Mouse (Mus musculus): Measurements from ENCODE around the gene Shisa6. TPM values are rescaled to one million over a fixed set of nuclear protein-coding genes. Genes with fewer than 3 reads are reported as not detected.

Gene Shisa6
- total RNA-seq, 1 experiment from 2014 or later: not detected

DNA sequence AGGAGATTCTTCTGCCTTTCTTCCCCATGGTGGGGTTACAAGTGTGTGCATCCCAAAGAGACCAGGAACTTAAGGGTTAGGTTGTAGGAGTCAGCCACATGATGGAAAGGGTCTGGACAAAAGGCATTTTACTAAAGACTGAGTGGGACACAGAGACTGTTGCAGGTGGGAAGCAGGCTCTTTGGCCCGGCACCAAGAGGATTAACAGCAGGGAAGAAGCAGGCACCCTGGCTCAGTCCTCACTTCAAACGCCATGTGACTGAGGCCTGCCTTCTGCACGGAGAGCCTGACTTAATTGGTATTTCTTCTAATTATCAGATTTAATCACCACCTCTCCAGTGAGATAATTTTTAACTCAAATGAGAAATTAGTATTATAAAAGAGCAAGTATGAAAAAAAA is 258.7 kb downstream of the Shisa6 start:
- ATAC-seq (replicated peaks; ENCODE audit: insufficient number of reproducible peaks, low FRiP score, low TSS enrichment, poor library complexity, severe bottlenecking): no peak

DNA sequence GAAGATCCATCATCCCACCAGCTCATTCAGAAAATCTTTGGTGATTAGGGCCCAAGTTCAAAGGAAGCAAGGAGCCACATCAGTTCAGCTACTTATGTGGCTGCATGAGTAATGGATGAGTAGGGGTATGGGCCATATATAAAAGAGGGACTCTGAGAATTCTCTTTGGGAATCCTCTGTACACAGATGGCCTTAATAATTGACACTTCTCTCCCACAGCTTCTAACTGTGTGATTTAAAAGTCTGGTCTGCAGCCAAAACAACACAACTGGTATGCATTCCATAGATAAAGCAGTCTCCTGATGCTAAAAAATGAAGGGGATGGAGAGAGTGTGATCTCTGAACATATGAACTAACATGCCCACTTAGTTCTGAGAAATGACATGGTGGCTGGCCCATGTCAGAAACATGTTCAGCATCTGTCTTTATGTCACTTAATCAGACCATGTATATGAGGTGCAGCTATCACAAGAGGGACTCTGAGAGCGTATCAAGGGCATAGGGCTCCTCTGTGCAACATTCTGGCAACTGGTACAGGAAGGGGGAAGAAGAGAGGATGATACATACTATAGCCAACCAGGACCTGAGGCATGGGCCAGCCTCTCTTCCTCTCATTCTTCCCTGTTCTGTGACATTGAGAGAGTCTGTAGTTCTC is 260.3 kb downstream of the Shisa6 start:
- ATAC-seq (replicated peaks; ENCODE audit: insufficient number of reproducible peaks, low FRiP score, low TSS enrichment, poor library complexity, severe bottlenecking): no peak

DNA sequence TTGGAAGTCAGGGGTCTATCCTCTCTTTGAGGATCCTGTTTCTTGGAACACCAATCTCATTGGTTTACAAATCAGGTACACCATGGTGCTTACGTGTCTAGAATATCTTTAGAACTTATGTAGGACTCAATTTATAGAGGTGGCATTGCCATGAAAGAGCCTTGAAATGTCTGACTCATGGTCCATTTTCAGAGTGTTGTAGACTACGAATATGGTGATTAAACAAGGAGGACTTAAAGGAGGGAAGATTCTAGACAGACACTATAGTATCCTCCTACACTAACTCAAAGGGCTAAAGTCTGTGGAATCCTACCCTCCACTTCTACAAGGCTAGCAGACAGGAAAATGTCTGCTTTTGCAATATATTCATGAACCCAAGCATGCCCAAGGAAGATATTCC is 265.6 kb downstream of the Shisa6 start:
- ATAC-seq (replicated peaks; ENCODE audit: insufficient number of reproducible peaks, low FRiP score, low TSS enrichment, poor library complexity, severe bottlenecking): no peak

DNA sequence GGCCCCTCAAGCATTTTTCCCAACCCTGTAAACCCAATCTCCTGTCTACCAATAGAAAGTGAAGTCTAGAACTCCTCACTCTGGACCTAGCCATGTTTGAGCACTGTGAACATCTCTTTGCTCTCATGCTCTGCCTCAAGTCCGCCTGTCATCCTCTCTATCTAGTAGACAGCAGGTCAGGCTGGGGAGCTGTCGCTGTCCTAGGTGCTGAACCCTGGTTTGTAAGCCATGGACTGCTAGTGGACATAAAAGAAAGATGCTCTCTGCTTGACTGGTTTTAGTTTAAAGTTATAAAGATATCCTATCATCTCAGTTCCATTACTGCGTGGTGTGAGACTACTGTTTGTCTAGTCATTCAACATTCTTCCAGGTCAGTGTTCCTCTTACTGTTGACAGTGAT is 266.9 kb downstream of the Shisa6 start:
- ATAC-seq (replicated peaks; ENCODE audit: insufficient number of reproducible peaks, low FRiP score, low TSS enrichment, poor library complexity, severe bottlenecking): no peak

DNA sequence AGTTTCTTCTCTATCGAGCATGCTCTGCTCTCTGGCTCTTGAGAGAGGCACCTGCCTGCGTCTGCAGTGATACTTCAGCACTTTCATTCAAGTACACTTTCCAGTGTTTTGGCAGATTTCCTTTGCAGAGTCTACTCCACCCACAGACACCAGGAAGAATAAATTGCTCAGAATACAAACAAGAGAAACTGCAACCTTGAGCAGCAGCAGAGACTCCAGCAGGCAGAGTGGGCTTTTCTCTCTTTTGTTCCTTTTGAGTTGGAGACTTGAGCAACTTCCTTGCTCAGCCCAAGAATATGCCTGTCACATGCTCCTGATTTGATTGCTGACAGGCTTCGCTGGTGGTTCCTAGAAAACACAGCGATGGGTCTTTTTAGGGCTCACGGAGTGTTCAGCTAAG is 278.6 kb downstream of the Shisa6 start:
- no peak for ATAC-seq (replicated peaks; ENCODE audit: insufficient number of reproducible peaks, low FRiP score, low TSS enrichment, poor library complexity, severe bottlenecking)

DNA sequence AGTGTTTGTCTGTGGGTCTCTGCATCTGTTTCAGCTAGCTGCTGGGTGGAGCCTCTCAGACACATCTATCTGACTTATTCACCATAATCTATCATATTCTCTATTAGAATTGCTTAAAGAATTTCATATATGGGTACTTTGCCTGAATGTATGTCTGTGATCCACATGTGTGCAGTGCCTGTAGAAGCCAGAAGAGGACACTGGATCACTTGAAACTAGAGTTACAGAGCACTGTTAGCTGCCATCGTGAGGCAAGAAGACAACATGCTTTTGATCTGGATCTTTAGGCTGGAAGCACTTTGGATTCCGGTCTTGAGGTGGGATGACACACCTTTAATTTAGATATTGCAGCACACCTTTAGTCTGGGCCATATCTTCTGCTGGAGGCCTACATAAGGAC is 289.2 kb downstream of the Shisa6 start:
- ATAC-seq (replicated peaks; ENCODE audit: insufficient number of reproducible peaks, low FRiP score, low TSS enrichment, poor library complexity, severe bottlenecking): no peak

DNA sequence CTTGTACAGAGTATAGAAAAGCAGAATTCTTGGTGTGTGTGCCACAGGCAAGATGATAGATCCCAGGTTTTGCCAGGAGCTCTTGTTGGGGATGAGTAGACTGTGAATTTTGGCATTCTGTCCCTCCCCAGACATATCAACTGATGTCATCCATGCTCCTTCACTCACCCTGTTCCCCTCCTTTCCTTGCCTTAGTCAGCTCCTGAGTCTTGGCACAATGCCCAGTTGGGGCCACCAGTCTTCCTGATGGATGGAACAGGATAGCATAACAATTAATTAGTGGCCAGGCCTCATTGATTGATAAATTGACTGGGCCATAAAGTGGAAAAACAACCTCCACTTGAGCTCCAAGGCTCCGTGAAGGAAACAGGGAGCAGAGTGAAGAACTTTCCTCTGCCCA is 292.9 kb downstream of the Shisa6 start:
- ATAC-seq (replicated peaks; ENCODE audit: insufficient number of reproducible peaks, low FRiP score, low TSS enrichment, poor library complexity, severe bottlenecking): no peak

DNA sequence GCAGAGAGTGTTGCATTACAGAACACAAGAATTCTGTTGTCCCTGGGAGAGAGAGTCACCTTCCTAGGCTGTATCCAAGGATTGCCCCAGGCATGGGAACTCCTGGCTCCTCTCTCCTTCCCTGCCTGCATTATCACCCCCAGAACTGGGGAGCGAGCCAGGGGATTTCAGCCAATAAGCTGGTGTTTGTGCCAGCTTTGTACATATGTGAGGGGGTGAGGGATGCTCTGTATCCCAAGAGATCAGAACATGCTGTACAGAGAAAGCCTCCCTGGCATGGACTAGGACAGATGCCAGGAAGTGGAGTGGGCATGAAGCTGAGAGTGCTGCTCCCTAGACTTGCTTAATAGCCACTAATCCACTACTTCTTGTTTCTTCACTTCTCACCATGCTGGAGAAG is 303.6 kb downstream of the Shisa6 start:
- no peak for ATAC-seq (replicated peaks; ENCODE audit: insufficient number of reproducible peaks, low FRiP score, low TSS enrichment, poor library complexity, severe bottlenecking)

DNA sequence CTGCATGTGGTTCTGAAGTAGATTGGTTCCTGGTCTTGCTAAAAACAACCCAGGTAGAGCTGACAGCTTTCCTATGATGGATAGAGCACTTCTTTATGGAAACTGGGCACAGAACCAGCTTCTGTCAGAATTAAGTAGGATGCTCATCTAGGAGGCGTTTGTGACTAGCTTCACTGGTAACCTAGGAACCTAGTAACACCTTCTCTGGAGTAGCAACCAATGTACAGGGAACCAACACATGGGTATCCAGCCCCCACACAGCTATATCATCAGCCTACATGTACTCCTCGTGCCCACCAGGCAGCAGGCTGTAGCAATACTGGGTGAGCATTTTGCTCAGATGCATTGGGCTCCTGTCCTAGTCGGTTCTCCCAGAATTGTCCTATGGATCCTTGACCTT is 307.3 kb downstream of the Shisa6 start:
- no peak for ATAC-seq (replicated peaks; ENCODE audit: insufficient number of reproducible peaks, low FRiP score, low TSS enrichment, poor library complexity, severe bottlenecking)

DNA sequence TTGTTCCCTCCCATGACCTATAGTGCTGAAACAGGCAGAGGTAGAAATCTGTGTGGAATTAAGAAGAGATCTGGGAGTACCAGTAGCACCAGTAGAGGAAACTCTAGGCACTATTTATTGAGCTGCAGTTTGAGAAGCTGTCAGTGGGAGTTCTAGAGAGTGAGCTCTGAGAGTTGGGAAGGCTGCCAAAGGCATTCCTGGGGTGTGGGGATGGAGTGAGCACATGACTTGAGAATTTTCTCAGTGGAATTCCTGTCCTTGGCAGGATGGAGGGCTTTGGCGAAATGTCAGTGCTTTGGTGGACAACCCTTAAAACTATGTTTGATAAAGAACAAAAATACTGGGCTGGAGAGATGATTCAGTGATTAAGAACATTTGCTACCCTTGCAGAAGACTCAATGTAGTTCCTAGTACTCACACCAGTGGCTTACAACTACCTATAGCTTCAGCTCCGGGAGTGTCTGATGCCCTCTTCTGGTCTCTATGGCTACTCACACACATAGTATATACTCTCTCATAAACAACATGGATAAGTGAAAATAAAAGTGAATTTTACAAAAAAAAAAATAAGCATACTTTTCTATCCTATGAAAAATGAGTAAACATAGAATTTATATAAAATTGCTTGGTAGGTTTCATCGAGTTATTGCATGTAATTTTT is 337.0 kb downstream of the Shisa6 start:
- ATAC-seq (replicated peaks; ENCODE audit: insufficient number of reproducible peaks, low FRiP score, low TSS enrichment, poor library complexity, severe bottlenecking): no peak

DNA sequence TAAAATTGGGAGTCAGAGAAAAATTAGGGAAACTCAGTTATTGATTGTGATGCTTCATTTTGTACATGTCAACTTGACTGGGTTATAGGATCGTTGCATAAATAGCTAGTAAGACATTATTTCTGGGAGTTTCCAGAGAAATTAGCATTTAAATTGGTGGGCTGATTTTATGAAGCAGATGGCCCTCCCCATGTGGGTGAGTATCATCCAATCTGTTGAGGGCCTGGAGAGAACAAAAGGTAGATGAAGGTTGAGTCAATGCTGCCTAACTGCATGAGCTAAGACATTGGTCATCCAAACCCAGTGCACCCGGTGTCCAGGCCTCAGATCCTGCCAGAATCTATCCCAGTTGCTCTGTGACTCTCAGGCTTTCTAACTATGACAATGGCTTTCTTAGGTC is 337.6 kb downstream of the Shisa6 start:
- ATAC-seq (replicated peaks; ENCODE audit: insufficient number of reproducible peaks, low FRiP score, low TSS enrichment, poor library complexity, severe bottlenecking): no peak

DNA sequence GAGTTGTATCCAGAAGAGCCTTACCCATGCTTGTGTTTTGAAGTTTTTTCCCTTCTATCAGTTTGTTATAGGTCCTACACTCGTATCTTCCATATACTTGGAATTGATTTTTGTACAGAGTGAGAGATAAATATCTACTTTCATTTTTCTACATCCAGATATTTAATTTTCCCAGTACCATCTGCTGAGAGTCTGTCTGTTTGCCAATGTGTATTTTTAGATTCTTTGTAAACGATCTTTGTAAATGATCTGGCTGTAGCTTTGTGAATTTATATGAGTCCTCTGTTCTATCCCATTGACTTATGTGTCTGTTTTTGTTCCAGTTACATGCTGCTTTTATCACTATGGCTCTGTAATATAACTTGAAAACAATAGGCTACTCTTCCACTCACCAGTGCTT is 348.0 kb downstream of the Shisa6 start:
- no peak for ATAC-seq (replicated peaks; ENCODE audit: insufficient number of reproducible peaks, low FRiP score, low TSS enrichment, poor library complexity, severe bottlenecking)

DNA sequence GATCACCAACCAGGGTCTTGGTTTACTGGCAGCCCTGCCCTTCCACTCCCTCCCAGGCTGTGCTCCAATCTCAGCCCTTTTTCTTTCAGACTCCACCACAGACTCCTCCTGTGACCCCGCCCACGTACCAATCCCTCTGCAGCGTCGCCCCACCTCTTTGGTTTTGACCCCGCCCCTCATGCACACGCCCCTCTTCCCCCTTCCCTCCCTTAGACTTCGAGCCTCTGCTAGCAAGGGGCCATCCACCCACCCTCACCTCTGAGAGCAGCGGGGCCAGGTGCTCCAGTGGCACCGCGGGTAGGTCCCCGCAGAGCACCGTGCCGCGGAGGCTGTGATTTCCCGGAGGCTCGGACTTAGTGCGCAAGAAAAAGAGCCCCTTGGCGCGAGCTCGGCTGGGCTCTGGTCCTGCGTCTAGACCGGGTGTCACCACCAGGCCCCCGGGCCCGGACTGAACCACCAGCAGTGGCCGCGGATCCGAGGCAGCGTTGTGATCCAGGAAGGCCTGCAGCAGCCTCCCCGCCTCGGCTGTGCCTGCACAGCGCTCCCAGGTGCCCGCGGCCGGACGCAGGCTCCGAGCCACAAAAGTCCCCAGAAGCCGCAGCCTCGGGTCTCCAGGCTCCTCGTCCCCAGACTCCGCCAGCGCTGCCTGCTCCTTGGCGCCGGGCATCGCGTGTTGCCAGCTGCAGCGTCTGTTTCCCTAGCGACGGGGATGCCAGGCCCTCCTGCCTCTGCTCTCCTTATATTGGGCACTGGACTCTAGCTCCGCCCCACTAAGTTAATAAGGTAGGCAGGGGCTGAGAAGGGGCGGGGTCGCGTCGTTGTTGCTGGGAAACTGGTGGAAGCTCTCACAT is 357.7 kb downstream of the Shisa6 start, which contains the start of gene Dnah9:
Gene Dnah9, minus strand, starts transcription at position 751 of the 851 bp plus-strand sequence.
- no peak for ATAC-seq (replicated peaks; ENCODE audit: insufficient number of reproducible peaks, low FRiP score, low TSS enrichment, poor library complexity, severe bottlenecking)

DNA sequence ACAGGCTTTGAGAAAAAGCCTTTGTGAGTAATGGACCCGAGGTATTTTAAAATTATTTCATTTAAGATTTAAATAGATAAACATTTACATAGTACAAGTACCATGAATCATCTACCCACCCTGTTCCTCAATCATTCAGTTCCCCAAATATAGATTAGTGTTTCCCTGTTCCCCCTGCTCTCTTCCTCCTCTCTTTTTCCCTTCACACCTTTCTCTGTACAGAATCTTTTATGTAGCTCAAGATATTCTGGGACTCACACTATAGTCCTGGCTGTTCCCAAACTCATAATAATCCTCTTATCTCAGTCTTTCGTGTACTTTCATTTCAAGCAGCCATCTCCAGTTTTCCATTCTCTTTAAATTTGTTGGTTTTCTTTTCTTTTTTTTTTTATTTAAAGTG is 361.7 kb downstream of the Shisa6 start:
- ATAC-seq (replicated peaks; ENCODE audit: insufficient number of reproducible peaks, low FRiP score, low TSS enrichment, poor library complexity, severe bottlenecking): no peak
